Mouse (Mus musculus) cerebellum, adult 11-12 months (tissue): ENCODE measurements at regions not wholly inside any gene's neighbourhood (a gene's known extent, or its start where the extent isn't known, plus 50 kb on each side); places are given as distances from the start of the nearest gene placed in this dataset.
A peak's percentile ranks its signal among the peaks of the same experiment; 100 is the strongest.

Experiments used
- DNase-seq: peaks from one replicate; pipeline ENCODE4 v3.0.0; 2022

DNA sequence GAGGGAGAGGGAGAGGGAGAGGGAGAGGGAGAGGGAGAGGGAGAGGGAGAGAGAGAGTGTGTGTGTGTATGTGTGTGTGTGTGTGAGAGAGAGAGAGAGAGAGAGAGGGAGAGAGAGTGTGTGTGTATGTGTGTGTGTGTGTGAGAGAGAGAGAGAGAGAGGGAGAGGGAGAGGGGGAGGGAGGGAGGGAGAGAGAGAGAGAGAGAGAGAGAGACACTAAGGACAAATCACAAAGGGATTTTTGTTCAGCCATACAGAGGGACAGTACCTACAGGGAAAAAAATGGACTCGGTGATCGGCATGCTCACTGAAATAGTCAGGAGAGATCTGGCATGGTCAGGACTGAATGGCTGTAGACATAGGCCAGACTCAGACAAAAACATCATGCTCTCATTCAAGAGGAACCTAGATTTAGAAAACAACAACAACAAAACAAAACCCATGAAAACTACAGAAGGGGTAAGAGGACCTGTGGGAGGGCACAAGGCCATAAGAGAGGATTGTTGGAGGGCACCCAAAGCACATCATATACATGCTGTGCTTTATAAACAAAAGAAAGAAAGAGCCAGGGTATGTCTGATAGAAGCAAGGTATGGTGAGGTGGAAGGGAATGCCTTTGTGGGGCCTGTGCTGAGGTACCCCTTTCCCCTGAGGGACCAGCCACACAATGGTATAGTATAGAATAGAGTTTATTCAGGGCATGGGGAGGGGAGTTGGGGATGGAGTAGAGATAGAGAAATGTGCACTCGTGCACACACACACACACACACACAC is 127.0 kb upstream of the Med14 start:
- no peak for DNase-seq

DNA sequence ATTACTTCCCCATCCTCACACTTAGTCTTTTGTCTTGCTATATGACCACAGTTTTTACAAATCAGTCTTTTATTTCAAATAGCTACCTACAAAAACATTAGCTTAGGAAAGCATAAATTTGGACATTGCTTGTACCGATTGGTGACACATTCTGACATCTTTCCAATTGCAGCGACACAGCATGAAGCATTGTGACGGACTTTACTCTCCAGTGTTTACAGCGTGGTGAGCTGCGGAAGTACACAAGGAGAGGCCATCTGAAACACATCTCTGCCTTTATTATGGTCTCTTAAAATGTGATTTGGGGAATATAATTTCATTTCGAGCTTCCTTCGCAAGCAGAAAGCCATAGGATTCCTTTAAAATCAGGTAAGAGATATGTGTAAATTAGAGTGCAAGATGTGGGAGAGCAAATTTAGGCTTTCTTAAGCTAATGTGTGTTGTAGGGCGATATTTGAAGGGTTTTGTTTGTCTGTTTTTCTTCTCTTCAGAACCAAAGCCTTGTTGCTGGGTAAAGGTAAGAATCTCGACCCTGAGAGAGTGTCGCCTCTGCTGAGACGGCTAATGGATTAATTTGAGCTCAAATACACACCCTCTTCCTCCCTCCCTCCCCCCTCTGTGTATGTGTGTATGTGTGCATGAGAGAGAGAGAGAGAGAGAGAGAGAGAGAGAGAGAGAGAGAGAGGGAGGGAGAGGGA is 126.3 kb upstream of the Med14 start:
- no peak for DNase-seq

DNA sequence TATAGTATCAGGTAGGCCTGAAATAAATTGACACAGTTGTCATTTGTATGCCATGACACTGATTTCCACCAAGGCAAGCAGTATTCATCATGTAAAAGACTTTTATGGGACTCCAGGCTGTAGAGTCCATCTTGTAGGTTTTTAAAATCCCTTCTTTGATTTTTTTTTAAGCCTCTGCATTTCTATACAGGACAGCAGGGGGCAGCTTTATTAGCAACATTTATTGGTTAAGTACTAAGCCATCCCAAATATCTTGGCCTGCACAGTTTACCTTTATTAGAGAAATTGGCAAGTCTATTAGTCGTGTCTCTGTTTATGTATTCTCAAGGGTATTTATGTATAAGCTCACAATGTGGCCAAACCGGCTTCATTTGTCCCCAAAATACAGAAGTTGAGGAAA is 125.6 kb upstream of the Med14 start:
- no peak for DNase-seq

DNA sequence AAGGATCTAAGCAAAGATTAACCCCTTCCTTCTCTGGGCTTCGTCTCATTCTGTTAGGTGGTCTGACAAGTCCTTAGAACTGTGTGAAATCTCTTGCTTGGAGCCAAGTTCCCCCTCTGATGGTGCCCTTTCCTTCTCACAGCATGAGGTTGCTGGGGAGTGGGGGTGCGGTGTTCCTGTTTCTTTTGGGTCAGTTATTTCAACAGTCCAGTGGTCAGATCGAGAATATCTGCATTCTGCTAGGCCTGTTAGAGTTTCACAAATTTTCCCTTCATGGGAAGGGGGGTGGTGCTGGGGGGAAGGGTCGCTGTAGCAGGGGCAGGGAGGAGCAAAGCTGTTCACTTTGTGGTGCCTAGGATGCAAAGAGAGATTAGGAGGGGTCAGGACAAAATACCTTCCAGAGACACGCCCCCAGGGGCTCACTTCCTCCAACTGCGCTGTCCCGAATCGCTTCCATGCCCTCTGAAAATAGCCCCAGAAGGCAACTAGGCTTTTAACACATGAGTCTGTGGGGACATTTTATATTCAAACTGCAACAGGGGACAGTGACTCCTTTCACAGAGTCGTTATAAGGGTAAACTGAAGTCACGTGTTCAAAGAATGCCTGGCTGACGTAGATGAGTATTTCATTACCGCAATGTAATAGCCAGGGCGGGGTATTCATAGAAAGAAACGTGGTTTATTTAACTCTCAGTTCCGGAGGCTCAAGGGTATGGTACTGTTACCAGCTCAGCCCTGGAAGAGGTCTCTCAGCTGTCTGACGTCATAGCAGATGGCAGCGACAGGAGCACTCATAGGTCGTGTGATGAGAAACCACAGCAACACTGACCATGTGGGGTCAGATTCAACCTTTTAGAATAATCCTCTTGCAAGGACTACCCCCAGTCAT is 124.5 kb upstream of the Med14 start:
- no peak for DNase-seq

DNA sequence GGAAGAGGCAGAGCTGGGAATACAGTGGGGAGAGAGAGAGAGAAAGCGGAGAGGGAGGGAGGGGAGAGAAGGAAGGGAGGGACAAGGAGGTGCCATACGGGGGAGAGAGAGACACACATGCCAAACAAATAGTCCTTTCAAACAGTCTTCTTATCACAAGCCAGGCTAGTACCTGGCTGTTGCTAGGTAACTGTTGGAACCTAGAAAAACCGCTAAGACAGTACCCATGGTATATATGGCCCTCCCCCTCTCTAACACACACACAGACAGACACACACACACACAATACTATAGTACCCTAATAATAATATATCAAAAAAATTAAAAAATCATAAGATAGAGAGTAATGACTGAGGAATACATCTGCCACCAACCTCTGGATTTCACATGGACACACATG is 117.4 kb upstream of the Med14 start:
- DNase-seq, result no peak

DNA sequence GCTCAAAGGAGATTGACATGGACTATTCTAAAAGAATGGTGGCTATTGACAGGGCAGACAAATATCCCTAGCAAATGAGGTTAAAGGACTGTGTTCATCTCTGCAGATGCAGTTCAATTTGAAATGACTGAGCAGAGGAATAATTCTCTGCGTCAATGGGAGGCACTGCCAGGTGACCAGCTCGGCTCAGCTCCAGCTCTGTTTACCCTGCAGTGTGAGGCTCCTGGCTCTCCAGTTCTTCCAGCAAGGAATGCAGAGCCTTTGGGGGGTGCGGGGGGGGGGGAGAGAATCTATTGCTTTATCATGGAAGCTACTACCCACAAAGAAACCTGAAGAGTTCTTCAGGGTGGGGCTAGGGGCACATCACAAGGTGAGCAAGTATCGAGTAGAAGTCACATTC is 115.6 kb upstream of the Med14 start:
- no peak for DNase-seq

DNA sequence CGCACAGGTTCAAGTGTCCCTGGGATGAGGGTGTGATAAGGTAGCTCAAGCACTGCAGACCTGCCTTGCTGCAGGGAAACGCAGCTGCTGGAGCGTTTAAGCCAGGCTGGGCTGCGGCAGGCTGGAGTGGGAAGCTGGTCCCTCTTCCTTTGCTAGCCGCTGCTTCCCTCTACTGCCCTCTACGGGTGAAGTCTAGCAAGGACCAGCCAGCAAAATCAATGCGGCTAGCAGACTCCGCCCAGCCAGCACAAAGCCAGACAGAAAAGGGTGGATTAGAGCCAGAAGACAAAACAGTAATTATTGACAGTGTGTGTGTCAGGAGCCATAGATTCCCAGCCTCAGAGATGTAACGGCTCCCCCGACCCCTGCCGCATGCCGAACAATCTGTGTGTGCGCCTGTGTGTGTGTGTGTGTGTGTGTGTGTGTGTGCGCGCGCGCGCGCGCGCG is 111.8 kb upstream of the Med14 start:
- peak; percentile 83 for DNase-seq

DNA sequence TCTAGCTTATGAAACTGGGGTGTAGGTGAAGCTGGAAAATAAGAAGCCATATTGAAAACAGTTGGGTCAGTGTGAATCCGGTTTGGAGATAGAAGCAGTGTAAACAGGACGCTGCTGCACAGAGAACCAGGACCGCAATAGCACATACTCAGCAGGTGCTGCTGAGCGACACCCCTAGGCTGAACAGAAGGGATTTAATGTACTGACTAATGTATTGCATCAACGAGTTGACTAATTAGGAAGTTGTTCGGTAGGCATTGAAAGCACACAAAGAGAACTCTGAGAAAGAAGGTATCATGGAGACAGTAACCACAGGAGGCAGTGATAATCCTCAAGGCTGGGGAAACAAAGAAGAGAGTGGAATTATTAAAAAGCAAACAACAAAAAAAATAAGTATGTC is 111.4 kb upstream of the Med14 start:
- no peak for DNase-seq

DNA sequence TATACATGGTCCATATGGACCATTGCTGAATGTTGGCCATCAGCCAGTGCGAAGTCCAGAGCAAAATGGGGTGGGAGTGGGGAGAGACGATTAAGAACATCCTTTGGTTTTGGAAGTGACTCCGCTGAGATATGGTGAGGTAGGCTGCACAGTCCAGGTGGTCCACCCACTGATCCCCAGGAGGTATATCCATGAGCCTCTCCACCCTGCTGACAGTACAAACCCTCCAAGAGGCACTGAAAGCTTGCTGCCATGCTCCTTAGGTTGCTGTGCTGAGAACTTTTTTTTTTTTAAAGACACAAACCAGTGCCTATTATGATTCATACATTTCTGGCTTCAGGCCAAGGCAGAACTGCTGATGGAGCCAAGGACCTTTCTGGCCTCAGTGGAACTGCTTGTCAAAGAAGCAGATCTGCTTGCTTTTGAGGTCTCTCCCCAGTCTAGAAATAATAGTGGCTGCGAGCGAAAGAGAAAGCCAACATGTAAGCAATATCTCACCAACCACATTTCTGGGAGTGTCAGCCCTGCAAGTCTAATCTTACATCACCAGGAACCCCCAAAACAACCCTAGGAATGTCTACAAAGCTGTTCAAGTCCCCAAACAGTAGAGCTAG is 105.1 kb upstream of the Med14 start:
- no peak for DNase-seq

DNA sequence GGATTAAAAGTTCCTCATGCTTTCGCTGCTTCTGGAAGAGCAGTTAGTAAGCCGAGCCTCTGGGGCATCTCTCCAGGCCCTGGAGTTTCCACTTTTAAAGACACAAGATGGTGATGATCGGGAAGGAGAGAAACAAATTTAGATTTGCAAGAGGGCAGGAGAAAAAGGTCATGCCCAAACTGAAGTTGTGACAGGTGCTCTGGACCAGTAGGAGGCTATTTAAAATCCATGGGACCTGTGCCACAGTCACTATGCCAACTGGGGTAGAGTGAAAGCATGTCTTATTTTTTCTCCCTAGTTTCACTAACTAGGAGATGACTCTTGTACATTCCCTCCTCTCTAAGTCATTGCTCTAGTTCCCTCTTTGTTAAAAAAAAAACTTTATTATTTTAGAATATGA is 104.3 kb upstream of the Med14 start:
- DNase-seq, result no peak

DNA sequence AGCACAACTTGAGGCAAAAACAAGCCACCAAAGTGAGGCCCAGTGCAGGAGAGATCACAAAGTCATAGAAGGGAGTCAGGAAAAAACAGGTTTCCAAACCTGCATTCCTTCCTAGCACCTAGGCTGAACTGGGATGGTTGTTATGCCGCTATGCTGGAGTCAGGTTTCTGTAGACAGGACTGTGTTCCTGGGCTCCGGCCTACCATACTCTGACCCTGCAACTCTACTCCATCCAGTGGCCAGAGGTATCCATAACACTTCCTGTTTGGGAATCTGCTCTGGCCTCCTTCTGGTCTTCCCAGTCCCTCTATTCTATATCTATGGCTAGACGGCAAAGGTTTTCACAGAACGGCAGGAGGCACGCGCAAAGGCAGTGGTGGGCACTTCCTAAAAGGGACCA is 98.3 kb upstream of the Med14 start:
- DNase-seq, result no peak

DNA sequence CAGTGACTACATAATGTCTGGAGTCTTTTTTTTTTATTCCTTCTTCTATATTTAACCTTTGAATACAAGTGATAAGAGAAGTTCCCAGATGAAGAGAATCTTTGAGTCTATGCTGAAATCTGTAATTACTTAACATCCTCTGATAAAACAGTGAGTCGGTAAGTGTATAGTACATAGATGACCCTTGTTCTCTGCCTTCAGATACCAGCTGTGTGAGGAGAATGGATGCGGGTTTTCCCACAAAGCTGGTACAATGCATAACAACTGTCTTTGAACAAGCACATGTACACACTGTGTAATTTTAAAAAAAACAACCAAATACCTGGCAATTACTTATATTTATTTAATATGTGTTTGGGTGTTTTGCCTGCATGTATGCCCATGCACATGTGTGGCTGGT is 96.9 kb upstream of the Med14 start:
- no peak for DNase-seq

DNA sequence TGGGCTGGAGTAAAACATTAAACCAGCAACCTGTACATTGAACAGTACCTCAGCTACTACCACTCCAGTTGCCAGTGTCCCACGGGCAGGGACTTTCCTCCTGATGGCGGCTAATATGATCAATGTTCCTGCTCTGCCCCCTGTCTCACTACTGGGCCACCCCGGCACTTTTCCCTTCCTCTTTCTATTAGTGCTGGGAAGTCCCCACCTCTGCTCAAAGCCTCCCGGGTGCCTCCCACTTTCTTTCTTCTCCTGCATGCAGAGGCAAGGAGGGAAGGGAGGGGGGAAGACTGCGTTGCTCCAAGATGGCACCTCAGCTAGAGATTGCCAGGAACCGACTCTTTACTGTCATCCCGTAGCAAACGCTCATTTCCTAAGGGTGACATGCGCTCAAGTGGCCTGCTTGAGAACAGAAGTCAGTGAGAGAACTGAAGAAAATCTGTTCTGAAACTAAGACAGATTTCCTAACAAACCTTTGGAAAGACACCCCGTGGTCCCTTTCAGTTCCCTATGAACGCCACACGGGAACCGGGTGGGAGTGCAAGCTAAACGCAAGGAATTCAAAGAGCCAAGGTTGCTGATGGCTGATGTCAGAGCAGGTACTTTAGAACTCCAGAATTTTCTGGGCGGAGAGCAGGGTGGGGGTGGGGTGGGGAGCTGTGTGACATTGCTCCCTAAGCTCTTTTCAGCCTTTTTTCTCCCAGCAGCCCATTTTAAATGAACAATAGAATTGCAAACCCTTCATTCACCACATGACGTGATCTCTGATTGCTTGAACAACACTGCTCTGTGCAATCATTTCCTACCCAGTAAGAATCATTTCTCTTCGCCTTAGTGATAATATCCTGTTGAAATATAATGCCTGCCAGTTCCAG is 96.2 kb upstream of the Med14 start:
- no peak for DNase-seq

DNA sequence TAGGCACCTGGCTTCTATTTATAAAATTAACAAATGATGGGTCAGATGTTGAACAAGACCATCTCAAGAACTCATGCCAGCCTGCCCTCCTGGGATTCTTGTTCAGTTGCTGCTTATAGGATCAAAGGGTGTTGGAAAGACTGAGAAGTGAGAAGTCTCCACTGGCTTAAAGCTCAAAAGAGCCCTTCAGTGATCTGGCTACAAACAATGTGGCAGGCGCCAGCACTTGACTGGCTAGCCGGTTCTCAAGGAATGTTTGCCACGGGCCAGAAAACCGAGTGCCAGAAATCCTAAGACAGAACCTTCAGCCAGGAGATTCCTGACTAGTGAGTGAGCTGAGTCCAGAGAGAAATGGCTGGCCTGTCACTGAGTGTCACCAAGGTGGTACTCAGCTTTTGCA is 93.6 kb upstream of the Med14 start:
- DNase-seq, result no peak

DNA sequence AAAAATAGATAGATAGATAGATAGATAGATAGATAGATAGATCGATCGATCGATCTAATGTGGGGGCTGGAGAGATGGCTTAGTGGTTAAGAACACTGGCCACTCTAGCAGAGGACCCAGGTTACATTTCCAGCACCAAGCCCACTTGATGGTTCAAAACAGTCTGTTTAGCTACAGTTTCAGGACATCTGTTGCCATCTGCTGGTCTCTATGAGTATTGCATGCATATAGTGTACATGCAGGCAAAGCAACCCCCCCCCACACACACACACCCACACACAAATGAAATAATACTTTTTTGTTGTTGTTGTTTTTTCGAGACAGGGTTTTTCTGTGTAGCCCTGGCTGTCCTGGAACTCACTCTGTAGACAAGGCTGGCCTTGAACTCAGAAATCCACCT is 89.8 kb upstream of the Med14 start:
- DNase-seq, result no peak

DNA sequence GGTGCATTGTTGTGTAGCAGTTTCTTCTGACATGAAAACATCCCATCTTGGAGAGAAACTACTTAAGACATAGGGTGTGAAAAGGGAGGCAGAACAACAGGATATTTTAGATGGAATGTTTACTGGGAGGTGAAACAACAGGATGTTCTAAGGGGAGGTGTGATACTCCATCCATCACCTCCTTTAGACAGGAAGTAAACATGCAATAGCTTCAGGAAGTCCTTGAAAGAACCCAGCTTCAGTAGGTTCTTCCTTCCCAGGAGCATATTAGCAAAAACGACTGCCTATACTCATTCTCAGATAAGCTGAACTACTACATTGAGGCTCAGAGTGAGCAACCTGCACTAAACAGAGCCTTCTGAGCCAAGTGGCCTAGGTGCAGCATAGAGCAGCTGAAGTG is 82.6 kb upstream of the Med14 start:
- no peak for DNase-seq

DNA sequence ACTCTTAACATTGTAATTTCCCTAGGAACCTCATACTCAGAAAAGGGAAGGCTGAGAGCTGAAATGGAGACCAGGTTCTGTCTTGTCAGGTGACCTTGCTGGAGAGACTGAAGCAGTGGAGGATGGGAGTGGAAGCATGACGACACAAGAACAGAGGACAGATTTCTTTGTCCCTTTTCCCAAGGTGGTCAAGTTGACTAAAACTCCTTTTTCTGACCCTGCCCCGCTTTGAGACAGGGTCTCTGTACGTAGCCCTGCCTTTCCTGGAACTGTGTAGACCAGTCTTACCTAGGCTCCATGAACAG is 79.1 kb upstream of the Med14 start:
- DNase-seq, result peak; percentile 19

DNA sequence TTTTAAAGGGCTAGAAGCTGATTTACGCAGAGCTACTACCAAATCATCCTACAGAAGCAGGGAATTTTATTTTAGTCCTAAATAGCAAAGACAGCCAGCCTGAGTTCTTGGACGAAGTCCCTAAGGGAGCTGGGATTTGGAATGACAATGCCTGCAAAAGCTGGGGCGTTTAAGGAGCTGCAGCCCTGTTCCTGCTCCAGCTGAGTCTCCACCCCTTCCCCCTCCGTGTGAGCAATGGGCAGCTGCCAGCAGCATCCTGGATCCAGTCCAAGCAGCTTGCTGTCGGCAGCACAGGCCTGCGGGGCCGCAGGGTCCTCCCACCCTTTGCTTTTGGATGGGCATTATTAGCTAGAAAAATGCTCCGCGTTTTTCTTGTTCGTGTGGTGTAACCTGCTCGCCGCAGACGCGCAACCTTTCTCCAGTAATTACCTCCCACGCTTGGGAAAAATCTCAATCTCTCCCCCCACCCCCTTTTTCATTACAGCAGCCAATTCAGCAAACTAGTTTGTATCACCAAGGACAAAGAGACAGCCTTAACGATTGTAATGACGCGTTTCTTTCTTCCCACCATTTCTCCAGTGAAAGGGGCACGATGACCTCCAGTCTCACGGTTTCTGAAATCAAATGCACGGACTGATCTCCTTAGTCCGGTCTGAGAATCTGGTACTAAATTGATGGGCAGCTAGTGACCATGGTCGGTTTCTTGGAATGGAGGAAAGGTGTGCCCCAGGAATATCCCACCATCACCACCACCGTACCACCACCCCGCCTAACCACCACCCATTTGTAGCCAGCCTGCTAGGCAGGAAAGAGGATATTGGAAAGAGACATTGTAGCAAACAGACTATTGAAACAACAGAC is 78.5 kb upstream of the Med14 start:
- DNase-seq, result peak; percentile 89

DNA sequence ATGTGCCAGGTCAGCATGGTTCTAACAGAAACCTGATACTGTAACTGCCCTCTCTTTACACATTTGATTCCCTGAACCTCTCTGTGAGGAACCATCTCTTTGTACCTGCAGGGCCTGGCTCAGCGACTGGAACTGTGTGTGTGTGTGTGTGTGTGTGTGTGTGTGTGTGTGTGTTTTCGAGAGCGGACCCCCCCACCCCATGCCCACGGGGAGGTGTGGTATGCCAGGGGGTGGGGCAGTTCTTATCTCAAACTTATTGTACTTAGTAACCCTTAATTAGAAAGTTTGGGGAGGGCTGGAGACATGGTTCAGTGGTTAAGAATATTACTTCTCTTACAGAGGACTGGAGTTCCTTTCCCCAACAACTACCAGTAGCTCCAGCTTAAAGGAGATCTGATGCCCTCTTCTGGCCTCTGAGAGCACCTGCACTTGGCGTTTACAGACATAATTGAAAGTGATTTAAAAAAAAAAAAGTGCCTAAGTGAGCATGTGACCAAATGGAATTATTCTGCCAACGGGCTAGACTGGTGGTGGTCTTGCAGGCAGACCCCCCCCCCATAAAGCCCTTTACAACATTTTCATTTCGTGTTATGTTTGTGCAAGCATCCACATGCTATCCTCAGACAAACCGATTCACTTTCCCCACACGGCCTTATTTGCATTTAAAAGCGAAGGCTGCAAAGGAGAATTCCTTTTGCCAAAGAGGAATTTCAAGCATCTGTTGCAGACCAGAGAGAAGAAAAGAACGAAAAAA is 77.7 kb upstream of the Med14 start:
- peak; percentile 53 for DNase-seq

DNA sequence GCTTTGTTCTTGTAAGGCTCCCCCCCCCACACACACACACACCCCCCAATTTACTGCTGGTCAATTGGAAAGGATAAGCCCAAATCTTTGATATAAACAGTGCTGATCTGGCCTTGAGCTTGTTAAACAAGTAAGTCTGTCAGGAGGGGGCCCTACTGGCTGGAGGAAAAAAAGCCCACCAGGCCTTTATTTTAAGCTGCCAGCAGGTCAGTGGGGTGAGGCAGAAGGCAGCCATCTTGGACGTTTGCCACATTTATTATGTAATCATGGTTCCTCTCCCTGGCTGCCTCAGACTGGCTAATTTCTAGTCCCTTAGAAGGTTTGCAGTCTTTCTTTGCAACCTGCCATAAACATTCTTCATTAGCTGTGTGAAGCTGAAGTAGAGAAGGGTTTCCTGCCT is 75.9 kb upstream of the Med14 start:
- DNase-seq, result peak; percentile 40

DNA sequence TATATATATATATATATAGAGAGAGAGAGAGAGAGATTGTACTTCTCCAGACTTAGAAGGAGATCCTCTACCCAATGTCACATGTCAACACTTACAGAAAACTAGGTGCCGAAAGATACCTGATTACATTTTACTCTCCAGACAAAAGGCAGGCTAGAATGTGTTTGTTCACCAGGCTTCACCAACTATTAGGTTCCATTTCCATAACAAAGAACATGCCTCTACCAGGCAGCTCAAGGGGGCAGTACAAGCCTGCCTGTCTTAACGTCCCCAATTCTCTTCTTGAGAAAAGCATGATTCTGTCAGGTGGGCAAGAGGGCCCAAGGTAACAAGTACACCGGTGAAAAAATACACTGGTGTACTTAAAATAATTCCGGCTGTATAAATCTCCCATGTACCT is 72.8 kb upstream of the Med14 start:
- DNase-seq, result no peak
